ENCODE assay signal across 23 mouse cellular contexts in the genomic region with DNA sequence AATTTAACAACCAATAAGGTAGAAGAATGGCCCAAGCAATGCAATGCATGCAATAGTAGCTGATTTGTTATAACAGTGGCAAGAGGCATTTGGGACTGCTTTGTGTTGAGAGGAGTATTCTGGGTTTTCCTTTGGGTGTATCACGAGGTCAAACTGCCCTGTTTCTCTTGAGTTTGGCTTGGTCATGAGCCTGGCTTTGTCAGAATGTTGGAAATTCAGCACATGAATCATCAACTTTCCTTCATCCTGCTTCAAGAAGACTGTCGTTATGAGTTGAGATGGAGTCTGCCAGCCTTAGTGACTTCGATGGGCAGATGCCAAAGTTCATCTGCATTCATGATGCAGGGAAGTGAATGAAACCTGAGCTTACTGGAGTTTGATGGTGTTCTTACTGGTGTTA.
DNase-seq lines count a peak whose midpoint lies in the region; ATAC-seq and TF ChIP-seq lines count a peak whose summit lies in the region.
"Had no signal": no experiment of that assay in that cellular context is flagged by ENCODE, and none has a peak within 500 bp of the region (broad histone marks: within the 10 kb centered on the region; RNA-seq: fewer than 3 reads in every experiment).

No protein-coding gene starts in this region.

- no peaks in the 10 kb centered on the region for H3K4me1 ChIP-seq in midbrain, embryonic 11.5 days (ENCODE audit: control insufficient read depth, insufficient read depth, low read length)
- H3K4me1 ChIP-seq in midbrain, embryonic 13.5 days (replicated peaks), result no peaks in the 10 kb centered on the region
- H3K4me1 ChIP-seq: embryonic facial prominence, embryonic 10.5 days; embryonic facial prominence, embryonic 12.5 days; forebrain, embryonic 10.5 days; forebrain, embryonic 12.5 days had no signal

- no peak overlapping the region for H3K4me3 ChIP-seq in midbrain, embryonic 11.5 days (ENCODE audit: low read depth, low read length)
- H3K4me3 ChIP-seq in midbrain, embryonic 13.5 days (replicated peaks), result no peak overlapping the region
- H3K4me3 ChIP-seq in layer of hippocampus, adult 2 months, result no peak overlapping the region
- H3K4me3 ChIP-seq: embryonic facial prominence, embryonic 10.5 days; embryonic facial prominence, embryonic 12.5 days; forebrain, embryonic 10.5 days; forebrain, embryonic 12.5 days had no signal

- 87% methylated on average over 3 of the region's 3 CpGs for WGBS in midbrain, embryonic 11.5 days
- 84% methylated on average over 3 of the region's 3 CpGs for WGBS in midbrain, embryonic 13.5 days

- no peak overlapping the region for H3K4me2 ChIP-seq in midbrain, embryonic 11.5 days
- H3K4me2 ChIP-seq in midbrain, embryonic 13.5 days (replicated peaks), result no peak overlapping the region
- H3K4me2 ChIP-seq: embryonic facial prominence, embryonic 12.5 days; forebrain, embryonic 12.5 days had no signal

- no peak for TF ChIP-seq CTCF in layer of hippocampus, adult 2 months (conservative IDR thresholded peaks at IDR 0.05)

- no peak for ATAC-seq in midbrain, embryonic 11.5 days (ENCODE audit: low FRiP score)
- no peak for ATAC-seq in midbrain, embryonic 13.5 days
- ATAC-seq: activated CD4-positive, CD25-positive, alpha-beta regulatory T cell, adult 4 months; forebrain, embryonic 14.5 days; forebrain, embryonic 16.5 days had no signal

- DNase-seq in midbrain, embryonic 11.5 days (ENCODE audit: low spot score, missing footprints), result peak; percentile 47
- DNase-seq in NIH3T3 (ENCODE audit: low read depth), result peak; percentile 47
- DNase-seq in fibroblast of lung, adult 2 months (ENCODE audit: low read depth), result peak; percentile 70
- DNase-seq in testis, postnatal 10 days (ENCODE audit: low spot score), result no peak
- no peak for DNase-seq in right cerebral cortex, postnatal 36 days (ENCODE audit: low spot score in 2 of 2)
- no peak for DNase-seq in layer of hippocampus, adult 2 months (ENCODE audit: low spot score in 2 of 2)
- DNase-seq: adrenal gland, adult 2 months; adrenal gland, postnatal 10 days; adrenal gland, postnatal 25 days; cerebellum, adult 11 months; cerebellum, adult 18-20 months; cerebellum, adult 8-10 months; cerebellum, adult 9-11 months; cerebellum, postnatal 14 days; cerebellum, postnatal 36 days had no signal

- H3K9me3 ChIP-seq in midbrain, embryonic 11.5 days (ENCODE audit: control insufficient read depth, low read length), result no peaks in the 10 kb centered on the region
- H3K9me3 ChIP-seq in midbrain, embryonic 13.5 days, result no peaks in the 10 kb centered on the region
- H3K9me3 ChIP-seq: embryonic facial prominence, embryonic 10.5 days; embryonic facial prominence, embryonic 12.5 days; forebrain, embryonic 10.5 days; forebrain, embryonic 12.5 days had no signal

- no peak overlapping the region for H3K9ac ChIP-seq in midbrain, embryonic 11.5 days (ENCODE audit: low read length)
- H3K9ac ChIP-seq in midbrain, embryonic 13.5 days (replicated peaks), result no peak overlapping the region
- H3K9ac ChIP-seq: embryonic facial prominence, embryonic 12.5 days; forebrain, embryonic 12.5 days had no signal

- H3K36me3 ChIP-seq in midbrain, embryonic 11.5 days (ENCODE audit: control insufficient read depth, insufficient read depth, low read length), result no peaks in the 10 kb centered on the region
- H3K36me3 ChIP-seq in midbrain, embryonic 13.5 days, result no peaks in the 10 kb centered on the region
- H3K36me3 ChIP-seq: embryonic facial prominence, embryonic 10.5 days; embryonic facial prominence, embryonic 12.5 days; forebrain, embryonic 10.5 days; forebrain, embryonic 12.5 days had no signal

- no peak overlapping the region for H3K27ac ChIP-seq in midbrain, embryonic 11.5 days (ENCODE audit: low read depth, low read length)
- no peak overlapping the region for H3K27ac ChIP-seq in midbrain, embryonic 13.5 days
- no peak overlapping the region for H3K27ac ChIP-seq in layer of hippocampus, adult 2 months
- H3K27ac ChIP-seq: embryonic facial prominence, embryonic 10.5 days; embryonic facial prominence, embryonic 12.5 days; forebrain, embryonic 10.5 days; forebrain, embryonic 12.5 days had no signal

- H3K27me3 ChIP-seq in midbrain, embryonic 11.5 days (ENCODE audit: control insufficient read depth, insufficient read depth, low read length), result no peaks in the 10 kb centered on the region
- no peaks in the 10 kb centered on the region for H3K27me3 ChIP-seq in midbrain, embryonic 13.5 days
- H3K27me3 ChIP-seq: embryonic facial prominence, embryonic 12.5 days; forebrain, embryonic 12.5 days had no signal

Comparison
In these comparisons a context has a peak if more than half of its experiments do, and no peak if none do; other contexts are left out.
1. DNase-seq: peak in midbrain, embryonic 11.5 days (single experiment), NIH3T3 (single experiment) and fibroblast of lung, adult 2 months (single experiment); none in testis, postnatal 10 days (single experiment), right cerebral cortex, postnatal 36 days (0 of 2) and layer of hippocampus, adult 2 months (0 of 2).